Mouse (Mus musculus) ES-Bruce4 (cell line): ENCODE results near the gene Pifo. TPM values are rescaled to one million over a fixed set of nuclear protein-coding genes. Genes with fewer than 3 reads are reported as not detected.
A peak's percentile ranks its signal among the peaks of the same experiment; 100 is the strongest.

Experiments used
- H3K27ac ChIP-seq: 2 replicates; pipeline ENCODE4 v1.5.1; 2012; ENCODE audit warnings: low read length, inconsistent platforms; ENCODE audit not compliant: insufficient read depth
- H3K27me3 ChIP-seq: 2 replicates; pipeline ENCODE4 v1.6.1; 2012; ENCODE audit warnings: mild to moderate bottlenecking, low read length, inconsistent platforms; ENCODE audit not compliant: control insufficient read depth, poor library complexity, insufficient read depth, severe bottlenecking
- H3K36me3 ChIP-seq: 2 replicates; pipeline ENCODE4 v1.6.1; 2012; ENCODE audit warnings: inconsistent platforms, mild to moderate bottlenecking, low read length, moderate library complexity; ENCODE audit not compliant: control insufficient read depth, poor library complexity, insufficient read depth, severe bottlenecking
- H3K4me1 ChIP-seq: one replicate; pipeline ENCODE4 v1.8.1; 2011; ENCODE audit warnings: low read length; ENCODE audit not compliant: control insufficient read depth, insufficient read depth
- H3K4me3 ChIP-seq: 2 replicates; pipeline ENCODE4 v1.5.1; 2011; ENCODE audit warnings: low read depth, mild to moderate bottlenecking, low read length
- H3K9ac ChIP-seq: 2 replicates; pipeline ENCODE4 v1.6.1; 2012; ENCODE audit warnings: low read depth, mild to moderate bottlenecking, inconsistent platforms; ENCODE audit not compliant: poor library complexity, severe bottlenecking
- H3K9me3 ChIP-seq: replicated peaks from 2 replicates; pipeline ENCODE4 v1.6.1; 2012; ENCODE audit warnings: mild to moderate bottlenecking, low read length, inconsistent platforms; ENCODE audit not compliant: control insufficient read depth, poor library complexity, insufficient read depth, severe bottlenecking
- CTCF ChIP-seq: IDR thresholded peaks from one replicate; pipeline ENCODE4 v1.8.1; 2011; ENCODE audit warnings: low read depth, low read length
- EP300 ChIP-seq: IDR thresholded peaks from 2 replicates; pipeline ENCODE4 v1.6.1; 2011; ENCODE audit warnings: low read depth, low read length; ENCODE audit not compliant: insufficient read depth
- POLR2A ChIP-seq: IDR thresholded peaks from one replicate; pipeline ENCODE4 v1.8.1; 2011; ENCODE audit warnings: low read length; ENCODE audit not compliant: insufficient read depth
- polyA plus RNA-seq: library from polyadenylated mRNA; stranded (reverse); fragments of >200 nt; gene quantifications from 2 replicates; pipeline ENCODE4 v1.2.4, GENCODE M21; 2011; ENCODE audit warnings: low read depth; ENCODE audit not compliant: missing spikeins, insufficient read depth, insufficient read length

Gene Pifo
- polyA plus RNA-seq, 1 experiment: 0.67 TPM

DNA sequence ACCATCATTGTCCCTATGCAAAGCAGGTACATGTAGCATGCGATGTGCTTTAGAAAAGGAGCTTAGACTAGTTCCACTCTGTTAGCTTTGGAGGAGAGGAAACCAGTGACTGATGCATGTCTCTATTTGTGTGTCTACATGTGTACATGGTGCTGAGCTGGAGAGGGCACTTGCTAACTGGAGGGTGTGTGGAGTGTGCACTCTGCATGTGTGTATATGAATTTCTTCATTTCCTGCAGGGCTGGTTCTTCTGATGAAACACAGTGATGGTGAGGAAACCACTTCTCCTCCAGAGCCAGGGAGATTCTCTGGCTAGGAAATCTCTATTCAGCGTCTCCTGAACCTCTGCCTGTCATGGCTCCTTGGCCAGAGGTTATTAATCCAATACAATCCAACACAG, 40.3 kb downstream of the Pifo start:
- Histone ChIP-seq H3K9ac (no peak overlapping the region), H3K27ac (no peak overlapping the region), H3K4me1 (no peaks in the 10 kb centered on the region), H3K4me3 (no peak overlapping the region), H3K36me3 (peaks cover 13% of the 10 kb centered on the region), H3K27me3 (no peaks in the 10 kb centered on the region), H3K9me3 (no peaks in the 10 kb centered on the region)
- TF ChIP-seq CTCF (no peak), POLR2A (no peak), EP300 (no peak)

- Histone ChIP-seq H3K9me3 (no peaks in the 10 kb centered on the region), H3K4me3 (no peak within 1 kb of the TSS), H3K27me3 (no peaks in the 10 kb centered on the region), H3K4me1 (no peaks in the 10 kb centered on the region), H3K9ac (no peak within 1 kb of the TSS), H3K27ac (no peak within 1 kb of the TSS), H3K36me3 (peaks cover 21% of the 10 kb centered on the region)
- TF ChIP-seq EP300 (no peak), POLR2A (no peak), CTCF (no peak)
Observed at GRCm38 (mm10) chr3:105973411-105973810, 41.0 kb downstream of the Pifo start, which contains the start of gene Ovgp1. Ovgp1 (plus strand) TSS chr3:105973711.

DNA sequence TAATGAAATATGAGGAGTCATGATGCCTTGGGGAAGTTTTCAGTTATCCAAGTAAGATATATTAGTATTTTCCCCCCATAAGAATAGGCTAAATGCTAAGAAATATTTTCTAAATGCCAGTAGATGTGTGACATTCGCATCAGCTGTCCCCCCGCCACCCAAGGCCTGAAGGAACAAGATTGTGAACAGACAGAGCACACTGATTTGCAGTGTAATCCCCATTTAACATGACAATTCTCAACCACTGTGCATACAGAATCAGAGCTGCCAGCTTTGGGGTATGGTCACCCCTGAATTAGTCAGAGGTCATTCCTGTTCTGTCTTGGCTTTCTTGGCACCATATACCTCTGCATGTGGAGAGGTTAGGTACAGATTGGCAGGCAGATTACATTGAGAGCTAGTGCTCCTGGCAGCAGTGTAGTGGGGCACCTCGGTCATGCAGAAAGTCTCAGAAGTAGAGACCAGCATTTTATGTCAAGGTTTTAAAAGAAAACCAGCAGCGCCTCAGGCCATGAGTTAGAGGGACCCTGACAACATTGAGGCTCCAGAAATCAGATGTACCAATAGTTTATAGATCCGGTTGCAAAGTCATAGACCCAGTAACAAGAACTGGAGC, 42.5 kb downstream of the Pifo start:
- no peaks in the 10 kb centered on the region for H3K27me3 ChIP-seq
- TF ChIP-seq EP300: no peak
- no peak for TF ChIP-seq POLR2A
- TF ChIP-seq CTCF: no peak
- no peaks in the 10 kb centered on the region for H3K9me3 ChIP-seq
- H3K27ac ChIP-seq: no peak overlapping the region
- no peak overlapping the region for H3K9ac ChIP-seq
- peaks cover 36% of the 10 kb centered on the region for H3K36me3 ChIP-seq
- H3K4me1 ChIP-seq: peaks cover 2% of the 10 kb centered on the region
- H3K4me3 ChIP-seq: no peak overlapping the region

DNA sequence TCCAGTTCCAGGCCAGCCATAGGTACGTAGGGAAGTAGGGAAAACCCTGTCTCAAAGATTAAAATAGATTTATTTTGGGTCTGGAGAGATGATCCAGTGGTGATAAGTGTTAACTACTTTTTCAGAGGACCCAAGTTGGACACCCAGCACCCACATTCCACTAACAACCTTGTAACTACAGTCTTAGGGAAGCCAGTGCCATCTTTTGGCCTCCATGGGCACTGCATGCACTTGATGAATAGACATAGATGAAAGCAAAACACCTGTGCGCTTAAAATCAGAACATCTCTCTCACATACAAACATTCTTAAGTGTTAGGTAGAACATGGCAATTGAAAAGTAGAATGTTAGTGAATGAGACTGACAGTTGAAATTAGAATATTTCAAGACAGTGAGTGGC, 53.7 kb downstream of the Pifo start:
- Histone ChIP-seq H3K4me3 (peak overlapping the region; percentile 42), H3K4me1 (no peaks in the 10 kb centered on the region), H3K9me3 (no peaks in the 10 kb centered on the region), H3K36me3 (peaks cover 60% of the 10 kb centered on the region), H3K27me3 (no peaks in the 10 kb centered on the region), H3K9ac (peak overlapping the region; percentile 92), H3K27ac (no peak overlapping the region)
- TF ChIP-seq POLR2A: no peak

DNA sequence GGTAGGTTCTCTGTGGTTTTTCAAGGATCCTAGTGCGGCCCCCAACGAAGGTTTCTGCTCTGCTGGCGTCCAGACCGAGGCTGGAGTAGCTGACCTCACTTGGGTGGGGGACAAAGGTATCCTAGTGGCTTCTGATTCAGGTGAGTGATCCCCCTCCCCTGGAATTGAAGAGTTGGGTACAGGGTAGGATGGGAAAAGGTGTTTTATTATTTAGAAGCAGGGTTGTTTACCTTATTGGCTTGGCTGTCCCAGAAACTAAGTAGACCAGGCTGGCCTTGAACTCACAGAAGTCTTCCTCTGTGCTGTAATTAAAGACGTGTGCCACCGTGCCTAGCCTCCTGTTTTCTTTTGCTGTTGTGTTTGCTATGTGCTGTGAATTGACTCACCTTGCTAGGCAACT, 54.4 kb downstream of the Pifo start, which contains the start of gene Atp5f1:
TSS of gene Atp5f1 (minus strand) at position 101 of the 400 bp plus-strand sequence.
- H3K4me3 ChIP-seq: peak within 1 kb of the TSS; percentile 89
- no peak within 1 kb of the TSS; the same call in 1 of the 2 replicates for H3K27ac ChIP-seq
- peaks cover 56% of the 10 kb centered on the region for H3K36me3 ChIP-seq
- H3K27me3 ChIP-seq: no peaks in the 10 kb centered on the region
- H3K4me1 ChIP-seq: no peaks in the 10 kb centered on the region
- no peaks in the 10 kb centered on the region for H3K9me3 ChIP-seq
- TF ChIP-seq EP300: no peak
- TF ChIP-seq CTCF: no peak
- TF ChIP-seq POLR2A: no peak
- peak within 1 kb of the TSS; percentile 92 for H3K9ac ChIP-seq

DNA sequence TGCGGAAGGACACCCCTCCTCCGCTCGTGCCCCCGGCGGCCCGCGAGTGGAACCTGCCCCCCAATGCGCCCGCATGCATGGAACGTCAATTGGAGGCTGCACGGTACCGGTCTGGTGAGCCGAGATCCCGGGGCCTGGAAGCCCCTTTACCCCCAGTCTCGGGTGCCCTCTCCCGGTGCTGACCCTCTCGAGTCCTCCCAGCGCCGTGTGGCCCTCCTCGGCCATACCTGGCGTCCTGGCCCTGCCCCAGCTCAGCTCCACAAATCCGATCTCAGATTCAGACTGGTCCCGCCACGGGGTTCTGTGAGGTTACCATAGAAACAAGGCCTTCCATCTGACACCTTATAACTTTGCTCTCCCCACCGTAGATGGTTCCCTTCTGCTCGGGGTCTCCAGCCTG, 54.9 kb downstream of the Pifo start:
- H3K36me3 ChIP-seq: peaks cover 56% of the 10 kb centered on the region
- peak overlapping the region; percentile 92 for H3K9ac ChIP-seq
- TF ChIP-seq POLR2A: no peak
- no peak for TF ChIP-seq EP300
- TF ChIP-seq CTCF: no peak
- no peaks in the 10 kb centered on the region for H3K4me1 ChIP-seq
- H3K27me3 ChIP-seq: no peaks in the 10 kb centered on the region
- peak overlapping the region; percentile 89 for H3K4me3 ChIP-seq
- no peaks in the 10 kb centered on the region for H3K9me3 ChIP-seq
- H3K27ac ChIP-seq: no peak overlapping the region
